Mouse (Mus musculus): Measurements from ENCODE around the gene Vwa2. TPM values are rescaled to one million over a fixed set of nuclear protein-coding genes. Genes with fewer than 3 reads are reported as not detected.

The Vwa2 gene
- polyA plus RNA-seq, 1 experiment from 2014 or later: 4.8 TPM

GRCm38 (mm10) chr19:56937911-56938310 lies 63.9 kb downstream of the Vwa2 start:
- WGBS: 90% methylated on average over 5 of the region's 5 CpGs

DNA sequence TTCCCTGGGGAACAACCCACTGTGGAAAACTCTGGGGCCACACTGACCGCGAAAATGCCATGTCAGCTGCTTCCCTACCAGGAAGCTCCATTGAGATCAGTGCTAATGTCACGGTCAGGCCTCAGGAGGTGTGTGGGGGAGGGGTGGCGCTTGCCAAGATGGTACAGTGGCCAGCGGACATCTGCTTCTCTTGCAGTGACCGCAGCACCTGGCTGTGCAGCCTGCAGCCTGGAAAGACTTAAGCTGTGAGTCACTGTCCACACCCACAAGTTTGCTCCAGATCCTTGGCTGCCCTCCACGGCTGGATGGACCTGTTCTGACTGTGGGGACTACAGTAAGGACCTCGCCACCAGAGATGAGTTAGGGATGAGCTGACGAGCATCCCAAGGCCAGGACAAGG lies 65.8 kb downstream of the Vwa2 start:
- WGBS: 71% methylated on average over 9 of the region's 9 CpGs
- Histone ChIP-seq H3K9ac (no peak overlapping the region), H3K4me2 (no peak overlapping the region), H3K4me3 (no peak overlapping the region), H3K27ac (no peak overlapping the region), H3K36me3 (no peaks in the 10 kb centered on the region), H3K27me3 (no peaks in the 10 kb centered on the region), H3K4me1 (peaks cover 9% of the 10 kb centered on the region), H3K9me3 (no peaks in the 10 kb centered on the region)
- no peak for ATAC-seq (ENCODE audit: insufficient number of reproducible peaks, low FRiP score, low TSS enrichment, low read depth)

More at GRCm38 (mm10) chr19:56937911-56938310, 63.9 kb downstream of the Vwa2 start:
- Histone ChIP-seq H3K9me3 (no peaks in the 10 kb centered on the region), H3K4me2 (no peak overlapping the region), H3K4me3 (no peak overlapping the region), H3K27me3 (no peaks in the 10 kb centered on the region), H3K4me1 (peaks cover 8% of the 10 kb centered on the region), H3K36me3 (no peaks in the 10 kb centered on the region), H3K27ac (no peak overlapping the region), H3K9ac (no peak overlapping the region)
- ATAC-seq (ENCODE audit: insufficient number of reproducible peaks, low FRiP score, low TSS enrichment, low read depth): no peak

- no peak overlapping the region for H3K4me2 ChIP-seq
- no peak overlapping the region for H3K4me3 ChIP-seq
- no peak overlapping the region for H3K9ac ChIP-seq
- no peaks in the 10 kb centered on the region for H3K36me3 ChIP-seq
- H3K4me1 ChIP-seq: peaks cover 7% of the 10 kb centered on the region
- H3K27me3 ChIP-seq: no peaks in the 10 kb centered on the region
- H3K27ac ChIP-seq: no peak overlapping the region
- no peak for ATAC-seq (ENCODE audit: insufficient number of reproducible peaks, low FRiP score, low TSS enrichment, low read depth)
- no peaks in the 10 kb centered on the region for H3K9me3 ChIP-seq
- 81% methylated on average over 11 of the region's 11 CpGs for WGBS
These were observed 66.5 kb downstream of the Vwa2 start for GRCm38 (mm10) chr19:56940507-56940906.

GRCm38 (mm10) chr19:56942216-56942615 lies 68.2 kb downstream of the Vwa2 start:
- H3K9ac ChIP-seq: no peak overlapping the region
- no peaks in the 10 kb centered on the region for H3K36me3 ChIP-seq
- 85% methylated on average over 7 of the region's 7 CpGs for WGBS
- no peaks in the 10 kb centered on the region for H3K27me3 ChIP-seq
- no peak for ATAC-seq (ENCODE audit: insufficient number of reproducible peaks, low FRiP score, low TSS enrichment, low read depth)
- no peak overlapping the region for H3K4me2 ChIP-seq
- no peaks in the 10 kb centered on the region for H3K9me3 ChIP-seq
- H3K4me1 ChIP-seq: peaks cover 16% of the 10 kb centered on the region
- no peak overlapping the region for H3K27ac ChIP-seq
- H3K4me3 ChIP-seq: no peak overlapping the region

DNA sequence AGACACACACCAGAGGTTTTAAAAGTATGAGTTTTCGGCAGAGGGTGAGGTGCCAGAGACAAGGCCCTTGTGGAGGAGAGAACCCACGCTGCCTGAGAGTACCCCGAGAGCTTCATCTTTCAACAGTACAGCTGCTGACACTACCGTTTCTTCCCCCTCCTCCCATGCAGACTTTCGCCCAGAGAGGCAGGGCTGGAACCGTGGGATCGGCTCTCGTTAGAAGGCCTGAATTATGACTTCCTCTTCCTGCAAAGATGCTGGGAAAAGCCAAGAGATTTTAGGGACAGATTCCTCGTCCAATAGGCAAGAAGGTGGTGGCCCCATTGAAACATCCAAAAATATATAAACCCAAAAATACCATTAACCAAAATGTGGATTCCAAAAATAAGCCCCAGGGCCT lies 70.2 kb downstream of the Vwa2 start:
- 39% methylated on average over 9 of the region's 9 CpGs for WGBS
- H3K9me3 ChIP-seq: no peaks in the 10 kb centered on the region
- no peaks in the 10 kb centered on the region for H3K36me3 ChIP-seq
- H3K9ac ChIP-seq: no peak overlapping the region
- H3K27me3 ChIP-seq: no peaks in the 10 kb centered on the region
- H3K4me2 ChIP-seq: no peak overlapping the region
- H3K4me1 ChIP-seq: peaks cover 16% of the 10 kb centered on the region
- ATAC-seq (ENCODE audit: insufficient number of reproducible peaks, low FRiP score, low TSS enrichment, low read depth): no peak
- no peak overlapping the region for H3K4me3 ChIP-seq
- H3K27ac ChIP-seq: no peak overlapping the region

DNA sequence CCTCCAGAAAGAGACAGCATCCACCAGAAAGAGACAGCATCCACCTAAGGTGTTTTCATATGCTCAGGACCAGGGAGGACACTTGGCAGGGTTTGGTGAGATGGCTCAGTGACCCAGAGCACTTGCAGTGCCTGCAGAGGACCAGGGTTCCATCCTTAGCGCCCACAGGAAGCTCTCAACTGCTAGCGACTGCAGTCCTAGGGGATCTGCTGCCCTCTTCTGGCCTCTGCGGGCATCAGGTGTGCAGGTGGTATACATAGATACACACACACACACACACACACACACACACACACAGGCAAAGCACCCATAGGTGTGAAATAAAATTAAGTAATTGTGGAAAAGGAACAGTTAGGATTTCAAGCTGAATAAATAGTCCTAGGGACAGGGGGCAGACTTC lies 70.8 kb downstream of the Vwa2 start:
- Histone ChIP-seq H3K4me1 (peaks cover 16% of the 10 kb centered on the region), H3K4me3 (no peak overlapping the region), H3K9me3 (no peaks in the 10 kb centered on the region), H3K27ac (no peak overlapping the region), H3K9ac (no peak overlapping the region), H3K27me3 (no peaks in the 10 kb centered on the region), H3K36me3 (no peaks in the 10 kb centered on the region), H3K4me2 (no peak overlapping the region)
- ATAC-seq (ENCODE audit: insufficient number of reproducible peaks, low FRiP score, low TSS enrichment, low read depth): no peak
- WGBS: 95% methylated on average over 3 of the region's 3 CpGs

GRCm38 (mm10) chr19:56945621-56946020 lies 71.6 kb downstream of the Vwa2 start:
- no peaks in the 10 kb centered on the region for H3K27me3 ChIP-seq
- WGBS: 49% methylated on average over 2 of the region's 2 CpGs
- no peak overlapping the region for H3K4me2 ChIP-seq

DNA sequence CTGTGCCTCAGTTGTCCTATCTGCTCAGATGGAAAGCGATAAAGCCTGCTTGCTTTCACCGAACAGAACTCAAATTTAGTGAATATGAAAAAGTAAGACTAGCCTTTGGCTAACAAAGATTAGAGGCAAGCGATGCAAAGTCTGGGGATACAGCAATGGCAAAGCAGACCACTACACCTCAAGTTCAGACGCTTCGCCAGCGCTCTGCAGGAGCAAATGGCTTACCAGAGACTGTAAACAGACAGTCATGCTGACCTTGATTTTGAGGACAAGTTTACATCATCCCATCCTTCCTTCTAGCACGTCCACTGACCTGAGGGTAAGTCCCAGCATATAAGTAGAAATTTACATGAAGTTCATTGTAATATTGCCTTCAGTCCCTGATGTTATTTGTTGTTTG lies 72.2 kb downstream of the Vwa2 start:
- no peak for ATAC-seq (ENCODE audit: insufficient number of reproducible peaks, low FRiP score, low TSS enrichment, low read depth)
- 97% methylated on average over 7 of the region's 7 CpGs for WGBS
- Histone ChIP-seq H3K4me3 (no peak overlapping the region), H3K27ac (no peak overlapping the region), H3K36me3 (no peaks in the 10 kb centered on the region), H3K4me1 (peaks cover 16% of the 10 kb centered on the region; the same call in 1 of the 2 replicates), H3K9ac (no peak overlapping the region), H3K4me2 (no peak overlapping the region), H3K9me3 (no peaks in the 10 kb centered on the region), H3K27me3 (no peaks in the 10 kb centered on the region)

More at GRCm38 (mm10) chr19:56945621-56946020, 71.6 kb downstream of the Vwa2 start:
- ATAC-seq (ENCODE audit: insufficient number of reproducible peaks, low FRiP score, low TSS enrichment, low read depth): no peak
- Histone ChIP-seq H3K36me3 (no peaks in the 10 kb centered on the region), H3K4me1 (peaks cover 16% of the 10 kb centered on the region; the same call in 1 of the 2 replicates), H3K4me3 (no peak overlapping the region), H3K9me3 (no peaks in the 10 kb centered on the region), H3K27ac (no peak overlapping the region), H3K9ac (no peak overlapping the region)

- H3K9me3 ChIP-seq: no peaks in the 10 kb centered on the region
- H3K4me2 ChIP-seq: no peak overlapping the region
- H3K27me3 ChIP-seq: no peaks in the 10 kb centered on the region
- no peaks in the 10 kb centered on the region for H3K36me3 ChIP-seq
- 84% methylated on average over 3 of the region's 3 CpGs for WGBS
- no peak overlapping the region for H3K27ac ChIP-seq
- H3K4me1 ChIP-seq: peaks cover 16% of the 10 kb centered on the region; the same call in 1 of the 2 replicates
- ATAC-seq (ENCODE audit: insufficient number of reproducible peaks, low FRiP score, low TSS enrichment, low read depth): no peak
- no peak overlapping the region for H3K9ac ChIP-seq
- no peak overlapping the region for H3K4me3 ChIP-seq
These were observed 72.7 kb downstream of the Vwa2 start for GRCm38 (mm10) chr19:56946727-56947126.

- Histone ChIP-seq H3K9me3 (no peaks in the 10 kb centered on the region), H3K27ac (no peak overlapping the region), H3K36me3 (no peaks in the 10 kb centered on the region), H3K4me2 (no peak overlapping the region), H3K27me3 (no peaks in the 10 kb centered on the region), H3K4me1 (peaks cover 16% of the 10 kb centered on the region; the same call in 1 of the 2 replicates), H3K4me3 (no peak overlapping the region), H3K9ac (no peak overlapping the region)
- no peak for ATAC-seq (ENCODE audit: insufficient number of reproducible peaks, low FRiP score, low TSS enrichment, low read depth)
- WGBS: 66% methylated on average over 6 of the region's 6 CpGs
These were observed 74.0 kb downstream of the Vwa2 start for GRCm38 (mm10) chr19:56947971-56948610.

- 63% methylated on average over 8 of the region's 8 CpGs for WGBS
- Histone ChIP-seq H3K27me3 (no peaks in the 10 kb centered on the region), H3K9me3 (no peaks in the 10 kb centered on the region), H3K4me1 (peaks cover 11% of the 10 kb centered on the region; the same call in 1 of the 2 replicates), H3K4me2 (no peak overlapping the region), H3K4me3 (no peak overlapping the region), H3K36me3 (no peaks in the 10 kb centered on the region), H3K9ac (no peak overlapping the region), H3K27ac (no peak overlapping the region)
- no peak for ATAC-seq (ENCODE audit: insufficient number of reproducible peaks, low FRiP score, low TSS enrichment, low read depth)
These were observed 75.8 kb downstream of the Vwa2 start for GRCm38 (mm10) chr19:56949868-56950267.

GRCm38 (mm10) chr19:56950818-56951217 lies 76.8 kb downstream of the Vwa2 start:
- Histone ChIP-seq H3K4me2 (no peak overlapping the region), H3K9me3 (no peaks in the 10 kb centered on the region), H3K4me1 (peaks cover 5% of the 10 kb centered on the region; the same call in 1 of the 2 replicates), H3K4me3 (no peak overlapping the region), H3K27ac (no peak overlapping the region), H3K36me3 (no peaks in the 10 kb centered on the region), H3K9ac (no peak overlapping the region), H3K27me3 (no peaks in the 10 kb centered on the region)
- no peak for ATAC-seq (ENCODE audit: insufficient number of reproducible peaks, low FRiP score, low TSS enrichment, low read depth)
- WGBS: 82% methylated on average over 7 of the region's 7 CpGs

DNA sequence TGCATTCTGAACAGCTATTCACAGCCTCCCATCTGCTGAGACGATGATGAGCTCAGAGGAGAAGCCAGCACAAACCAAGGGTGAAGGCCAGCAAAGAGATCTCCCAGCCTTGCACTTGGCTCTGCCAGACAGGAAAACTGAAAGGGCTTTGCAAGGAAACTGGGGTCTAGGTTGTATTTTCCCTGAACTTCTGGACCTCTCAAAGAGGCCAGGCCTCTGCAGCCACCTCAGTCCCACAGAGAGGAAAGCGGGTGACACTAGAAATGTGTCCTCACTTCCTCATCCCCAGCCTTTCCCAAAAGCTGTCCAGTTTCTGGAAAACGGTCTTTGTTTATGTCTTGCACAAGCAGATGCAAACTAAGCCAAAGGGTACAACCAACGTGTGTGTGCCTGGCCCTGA lies 79.8 kb downstream of the Vwa2 start:
- Histone ChIP-seq H3K4me2 (no peak overlapping the region), H3K27me3 (no peaks in the 10 kb centered on the region), H3K4me1 (no peaks in the 10 kb centered on the region), H3K9me3 (no peaks in the 10 kb centered on the region), H3K27ac (no peak overlapping the region), H3K36me3 (no peaks in the 10 kb centered on the region), H3K9ac (no peak overlapping the region), H3K4me3 (no peak overlapping the region)
- WGBS: 75% methylated on average over 4 of the region's 4 CpGs
- no peak for ATAC-seq (ENCODE audit: insufficient number of reproducible peaks, low FRiP score, low TSS enrichment, low read depth)

All from limb, embryonic 15.5 days (tissue).